Mouse (Mus musculus) intestine, embryonic 16.5 days (tissue): Measurements from ENCODE around the gene Klhl29. TPM values are rescaled to one million over a fixed set of nuclear protein-coding genes. Genes with fewer than 3 reads are reported as not detected.
A peak's percentile ranks its signal among the peaks of the same experiment; 100 is the strongest.

Experiments used
- ATAC-seq: fragments of 200-750 bp; cut with Nextera tagmentation; 2 replicates; pipeline ENCODE4 v1.8.0; 2017; ENCODE audit warnings: moderate TSS enrichment, moderate library complexity
- H3K27ac ChIP-seq: fragments of 300-500 bp; sonication (generic); 2 replicates; pipeline ENCODE4 v1.5.1; 2014; ENCODE audit warnings: mild to moderate bottlenecking, low read length
- H3K27me3 ChIP-seq: fragments of 300-500 bp; sonication (generic); replicated peaks from 2 replicates; pipeline ENCODE4 v1.6.1; 2014; ENCODE audit warnings: low read length, control low read depth, mixed read lengths; ENCODE audit not compliant: control insufficient read depth, insufficient read depth
- H3K36me3 ChIP-seq: fragments of 300-500 bp; sonication (generic); 2 replicates; pipeline ENCODE4 v1.6.1; 2014; ENCODE audit warnings: low read length, control low read depth; ENCODE audit not compliant: control insufficient read depth, insufficient read depth
- H3K4me1 ChIP-seq: fragments of 300-500 bp; sonication (generic); 2 replicates; pipeline ENCODE4 v1.6.1; 2014; ENCODE audit warnings: low read length, control low read depth, mixed read lengths; ENCODE audit not compliant: control insufficient read depth, insufficient read depth
- H3K4me2 ChIP-seq: fragments of 300-500 bp; sonication (generic); 2 replicates; pipeline ENCODE4 v1.6.1; 2014; ENCODE audit warnings: low read depth, low read length, control low read depth
- H3K4me3 ChIP-seq: fragments of 300-500 bp; sonication (generic); 2 replicates; pipeline ENCODE4 v1.5.1; 2014; ENCODE audit warnings: mild to moderate bottlenecking, low read length
- H3K9ac ChIP-seq: fragments of 300-500 bp; sonication (generic); 2 replicates; pipeline ENCODE4 v1.6.1; 2014; ENCODE audit warnings: low read depth, low read length
- H3K9me3 ChIP-seq: fragments of 300-500 bp; sonication (generic); 2 replicates; pipeline ENCODE4 v1.6.1; 2016; ENCODE audit warnings: low read length, control low read depth; ENCODE audit not compliant: control insufficient read depth
- whole genome bisulfite sequencing: fragments of 180-500 bp; shearing (Covaris S2); extraction: QIAGEN DNeasy Blood & Tissue Kit; methylation state at CpG from one replicate; pipeline ENCODE4 v1.1.7; 2014; 5-methylcytosine and 5-hydroxymethylcytosine counted together
- polyA plus RNA-seq: library from polyadenylated mRNA; unstranded; fragments of >200 nt; fragmentation: Nextera tagmentation; extraction: Ambion mirVana; gene quantifications from 2 replicates; pipeline ENCODE4 v1.2.1, GENCODE M21; 2015

The Klhl29 gene
- polyA plus RNA-seq, 1 experiment from 2014 or later = 0.37 TPM

- ATAC-seq = no peak
- Histone ChIP-seq H3K4me2 (no peak overlapping the region), H3K9me3 (no peaks in the 10 kb centered on the region), H3K4me3 (no peak overlapping the region), H3K27me3 (no peaks in the 10 kb centered on the region), H3K36me3 (no peaks in the 10 kb centered on the region), H3K4me1 (peaks cover 25% of the 10 kb centered on the region), H3K27ac (no peak overlapping the region), H3K9ac (no peak overlapping the region)
- 54% methylated on average over 7 of the region's 7 CpGs for WGBS
Observed at GRCm38 (mm10) chr12:5188899-5189298, 186.6 kb downstream of the Klhl29 start.

GRCm38 (mm10) chr12:5187773-5188333, 187.6 kb downstream of the Klhl29 start:
- Histone ChIP-seq H3K36me3 (no peaks in the 10 kb centered on the region), H3K27ac (no peak overlapping the region), H3K4me2 (no peak overlapping the region), H3K9me3 (no peaks in the 10 kb centered on the region), H3K9ac (no peak overlapping the region), H3K4me1 (peaks cover 25% of the 10 kb centered on the region), H3K27me3 (no peaks in the 10 kb centered on the region), H3K4me3 (no peak overlapping the region)
- no peak for ATAC-seq
- 83% methylated on average over 2 of the region's 2 CpGs for WGBS

GRCm38 (mm10) chr12:5186645-5187044, 188.8 kb downstream of the Klhl29 start:
- Histone ChIP-seq H3K36me3 (no peaks in the 10 kb centered on the region), H3K9ac (no peak overlapping the region), H3K4me3 (no peak overlapping the region), H3K27ac (0 out of 2 replicates have a peak overlapping the region, but pooled peaks have one; percentile 18), H3K27me3 (no peaks in the 10 kb centered on the region), H3K9me3 (no peaks in the 10 kb centered on the region), H3K4me2 (no peak overlapping the region), H3K4me1 (peaks cover 15% of the 10 kb centered on the region)
- 52% methylated on average over 1 of the region's 1 CpGs for WGBS
- no peak for ATAC-seq

GRCm38 (mm10) chr12:5185603-5186002, 189.9 kb downstream of the Klhl29 start:
- no peaks in the 10 kb centered on the region for H3K9me3 ChIP-seq
- no peaks in the 10 kb centered on the region for H3K27me3 ChIP-seq
- no peak overlapping the region for H3K27ac ChIP-seq
- H3K4me2 ChIP-seq = no peak overlapping the region
- H3K4me1 ChIP-seq = peaks cover 13% of the 10 kb centered on the region
- H3K36me3 ChIP-seq = no peaks in the 10 kb centered on the region
- H3K4me3 ChIP-seq = no peak overlapping the region
- no peak overlapping the region for H3K9ac ChIP-seq
- ATAC-seq = no peak
- WGBS = 94% methylated on average over 6 of the region's 6 CpGs

- 85% methylated on average over 4 of the region's 4 CpGs for WGBS
- H3K4me1 ChIP-seq = peaks cover 6% of the 10 kb centered on the region
- H3K36me3 ChIP-seq = no peaks in the 10 kb centered on the region
- H3K27ac ChIP-seq = no peak overlapping the region
- H3K27me3 ChIP-seq = no peaks in the 10 kb centered on the region
- H3K4me3 ChIP-seq = no peak overlapping the region
- no peak overlapping the region for H3K4me2 ChIP-seq
- H3K9ac ChIP-seq = no peak overlapping the region
- H3K9me3 ChIP-seq = no peaks in the 10 kb centered on the region
- ATAC-seq = no peak
Observed at GRCm38 (mm10) chr12:5182586-5182985, 192.9 kb downstream of the Klhl29 start.

- no peak overlapping the region for H3K27ac ChIP-seq
- peaks cover 6% of the 10 kb centered on the region for H3K4me1 ChIP-seq
- H3K4me2 ChIP-seq = no peak overlapping the region
- no peaks in the 10 kb centered on the region for H3K36me3 ChIP-seq
- no peak for ATAC-seq
- no peaks in the 10 kb centered on the region for H3K27me3 ChIP-seq
- no peaks in the 10 kb centered on the region for H3K9me3 ChIP-seq
- H3K9ac ChIP-seq = no peak overlapping the region
- WGBS = 55% methylated on average over 4 of the region's 4 CpGs
- no peak overlapping the region for H3K4me3 ChIP-seq
Observed at GRCm38 (mm10) chr12:5182165-5182564, 193.3 kb downstream of the Klhl29 start.

- no peaks in the 10 kb centered on the region for H3K27me3 ChIP-seq
- WGBS = 68% methylated on average over 5 of the region's 5 CpGs
- no peaks in the 10 kb centered on the region for H3K4me1 ChIP-seq
- H3K9ac ChIP-seq = no peak overlapping the region
- ATAC-seq = no peak
- H3K9me3 ChIP-seq = no peaks in the 10 kb centered on the region
- H3K27ac ChIP-seq = no peak overlapping the region
- no peak overlapping the region for H3K4me2 ChIP-seq
- H3K36me3 ChIP-seq = no peaks in the 10 kb centered on the region
- H3K4me3 ChIP-seq = no peak overlapping the region
Observed at GRCm38 (mm10) chr12:5176716-5177341, 198.7 kb downstream of the Klhl29 start.

GRCm38 (mm10) chr12:5166141-5166540, 209.3 kb downstream of the Klhl29 start:
- H3K36me3 ChIP-seq = no peaks in the 10 kb centered on the region
- no peak overlapping the region for H3K4me2 ChIP-seq
- 0 out of 2 replicates have a peak, but pooled peaks have one; percentile 28 for ATAC-seq
- H3K9ac ChIP-seq = no peak overlapping the region
- H3K27ac ChIP-seq = no peak overlapping the region
- H3K9me3 ChIP-seq = no peaks in the 10 kb centered on the region
- H3K27me3 ChIP-seq = no peaks in the 10 kb centered on the region
- WGBS = 37% methylated on average over 6 of the region's 6 CpGs
- H3K4me1 ChIP-seq = no peaks in the 10 kb centered on the region
- H3K4me3 ChIP-seq = no peak overlapping the region

- Histone ChIP-seq H3K4me1 (no peaks in the 10 kb centered on the region), H3K9ac (no peak overlapping the region), H3K27me3 (no peaks in the 10 kb centered on the region), H3K27ac (no peak overlapping the region), H3K9me3 (no peaks in the 10 kb centered on the region), H3K4me3 (no peak overlapping the region), H3K4me2 (no peak overlapping the region), H3K36me3 (no peaks in the 10 kb centered on the region)
- ATAC-seq = no peak
- WGBS = 71% methylated on average over 9 of the region's 9 CpGs
Observed at GRCm38 (mm10) chr12:5165411-5165810, 210.1 kb downstream of the Klhl29 start.

GRCm38 (mm10) chr12:5162672-5163071, 212.8 kb downstream of the Klhl29 start:
- H3K27ac ChIP-seq = no peak overlapping the region
- H3K4me2 ChIP-seq = no peak overlapping the region
- WGBS = 64% methylated on average over 6 of the region's 6 CpGs
- H3K4me3 ChIP-seq = no peak overlapping the region
- H3K9ac ChIP-seq = no peak overlapping the region
- no peaks in the 10 kb centered on the region for H3K4me1 ChIP-seq
- no peaks in the 10 kb centered on the region for H3K36me3 ChIP-seq
- H3K27me3 ChIP-seq = no peaks in the 10 kb centered on the region
- H3K9me3 ChIP-seq = no peaks in the 10 kb centered on the region
- ATAC-seq = no peak
